Mouse (Mus musculus) MN1 (cell line): Measurements from ENCODE around the gene Tril.

Experiments
- DNase-seq: peaks from one replicate; pipeline ENCODE4 v3.0.0-alpha.2; 2016; ENCODE audit warnings: low spot score

The Tril gene

DNA sequence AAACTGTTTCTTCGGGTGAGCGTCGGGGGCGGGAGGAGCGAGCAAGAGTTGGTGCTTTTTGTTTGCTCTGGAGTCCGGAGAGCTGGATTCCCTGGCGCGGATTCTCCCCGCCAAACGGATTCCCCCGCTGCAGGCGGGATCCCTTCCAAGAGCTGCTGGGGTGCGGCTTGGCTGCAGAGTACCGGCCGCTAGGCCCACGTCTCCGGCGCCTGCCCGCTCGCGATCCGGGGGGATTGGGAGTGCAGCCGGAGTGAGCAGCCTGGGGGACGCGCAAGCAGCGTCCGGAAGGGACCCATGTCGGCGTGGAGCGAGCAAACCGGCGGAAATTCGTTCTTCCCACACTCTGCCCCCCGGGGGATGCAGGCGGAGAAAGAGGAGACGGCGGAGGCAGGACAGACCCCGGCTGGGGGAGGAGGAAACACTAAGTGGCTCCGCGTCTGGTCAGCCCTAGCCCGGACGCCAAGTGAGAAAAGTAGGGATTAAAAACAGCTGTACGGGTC is at the start of gene Tril:
TSS of gene Tril (minus strand) at position 345 of the 500 bp plus-strand sequence.
- DNase-seq, result no peak

DNA sequence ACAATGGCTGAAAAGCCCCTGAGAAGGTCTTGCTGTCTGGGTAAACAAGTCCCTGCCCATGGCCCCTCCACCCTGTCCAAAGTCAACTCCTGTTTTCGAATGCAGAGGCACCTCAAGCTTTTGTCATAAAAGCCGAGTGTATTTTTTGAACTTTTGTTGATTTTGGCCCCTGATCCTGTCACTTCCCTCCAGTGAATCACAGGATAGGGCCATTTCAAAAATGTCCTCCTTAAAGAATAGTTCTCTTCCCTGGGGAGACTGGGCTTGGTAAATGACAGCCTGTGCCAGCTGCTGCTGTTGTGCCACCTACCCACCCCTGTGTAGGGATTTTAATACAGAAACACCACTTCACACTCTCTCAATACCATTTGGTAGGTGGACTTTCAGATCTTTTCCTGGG is 42.4 kb upstream of the Tril start:
- DNase-seq, result no peak

DNA sequence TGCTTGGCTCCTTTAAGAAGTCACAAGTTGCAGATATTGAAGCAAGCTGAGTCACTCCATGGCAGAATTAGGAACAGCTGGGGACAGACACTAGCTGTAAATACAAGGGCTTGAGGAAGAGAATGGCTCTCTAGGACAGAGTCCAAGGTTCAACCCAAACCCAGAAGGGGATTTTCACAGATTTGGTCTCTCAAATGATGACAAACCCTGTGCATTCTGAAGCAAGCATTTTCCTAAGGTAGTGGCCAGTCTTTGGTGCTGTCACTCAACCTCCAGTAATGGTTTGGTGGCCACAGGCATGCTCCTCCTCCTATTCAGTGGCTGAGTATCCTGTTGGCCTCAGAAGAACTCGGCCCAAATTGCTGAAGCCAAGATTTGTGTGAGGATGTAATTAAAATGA is 38.5 kb upstream of the Tril start:
- DNase-seq, result no peak

DNA sequence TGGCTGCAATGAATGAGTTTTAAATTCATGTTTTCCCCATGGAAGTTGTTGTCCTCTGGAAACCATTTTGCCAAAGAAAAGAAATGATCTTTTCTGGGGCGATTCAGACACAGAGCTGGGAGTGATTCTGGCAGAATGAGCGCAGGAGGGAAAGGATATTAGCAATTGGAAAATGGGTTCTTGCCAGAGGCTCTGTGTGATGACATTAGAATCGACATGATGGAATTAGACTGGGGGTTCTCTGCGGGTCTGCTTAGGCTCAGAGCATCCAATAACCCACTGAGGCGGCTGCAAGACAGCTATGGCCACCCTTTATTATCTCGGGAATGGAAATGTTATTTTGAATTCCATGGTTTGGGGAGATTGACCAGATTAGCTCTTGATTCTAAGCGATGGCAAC is 37.2 kb upstream of the Tril start:
- DNase-seq, result peak; percentile 38

DNA sequence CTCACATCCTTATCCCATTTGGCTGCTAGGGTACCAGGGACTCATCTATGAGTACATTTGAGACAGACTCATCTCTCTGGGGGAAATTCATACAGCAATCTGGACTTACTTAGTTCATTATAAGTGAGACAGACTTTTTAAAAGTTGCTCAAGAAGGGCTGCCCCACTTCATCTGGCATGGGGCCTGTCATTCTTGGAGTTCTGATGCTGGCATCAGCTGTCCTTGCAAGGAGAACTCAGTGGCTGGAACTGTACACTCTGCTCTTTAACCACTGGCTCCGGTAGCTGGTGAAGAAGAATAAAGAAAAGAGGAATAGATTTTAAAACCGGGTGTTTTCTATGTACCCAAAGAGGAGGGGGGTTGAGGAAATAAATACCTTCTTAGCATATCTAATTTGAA is 36.1 kb upstream of the Tril start:
- DNase-seq, result no peak

DNA sequence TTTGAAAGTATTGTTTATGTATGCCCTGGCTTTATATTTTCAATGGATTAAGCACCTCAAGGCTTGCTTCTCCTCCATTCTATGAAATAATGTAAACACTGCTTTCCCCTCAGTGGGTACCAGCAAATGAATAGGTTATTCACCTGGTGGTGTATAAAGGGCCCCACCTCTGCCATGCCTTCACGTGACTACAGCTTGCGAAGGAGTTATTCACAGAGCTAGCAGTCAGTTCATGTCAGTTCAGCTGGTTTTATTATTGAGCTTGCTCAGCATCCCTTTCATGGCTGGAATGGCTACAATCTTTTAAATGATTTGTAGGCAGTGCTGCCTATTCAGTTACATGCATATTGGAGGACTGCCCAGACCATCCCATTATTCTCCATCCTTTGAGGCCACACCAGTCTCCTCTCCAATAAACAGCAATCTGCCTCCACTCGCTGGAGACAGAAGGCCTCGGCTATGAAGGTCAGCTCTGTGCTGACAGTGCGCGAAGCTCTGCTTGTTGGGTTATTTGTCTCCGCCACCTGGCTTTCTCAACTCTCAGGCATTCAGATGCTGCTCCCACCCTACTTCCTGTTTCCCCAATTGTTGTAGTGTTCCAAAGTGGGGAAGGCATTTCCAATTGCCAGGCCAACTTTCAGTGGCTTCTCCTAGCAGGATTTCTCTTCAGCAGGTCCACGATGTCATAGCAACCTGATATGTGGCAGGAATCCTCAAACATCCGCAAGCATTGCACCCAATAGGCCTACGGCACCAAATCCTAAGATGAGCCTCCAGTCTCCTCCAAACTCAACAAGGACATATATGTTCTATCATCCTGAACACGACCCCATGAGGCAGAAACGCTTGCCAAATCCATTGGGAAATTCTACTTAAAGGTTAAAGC is 34.6 kb upstream of the Tril start:
- no peak for DNase-seq

DNA sequence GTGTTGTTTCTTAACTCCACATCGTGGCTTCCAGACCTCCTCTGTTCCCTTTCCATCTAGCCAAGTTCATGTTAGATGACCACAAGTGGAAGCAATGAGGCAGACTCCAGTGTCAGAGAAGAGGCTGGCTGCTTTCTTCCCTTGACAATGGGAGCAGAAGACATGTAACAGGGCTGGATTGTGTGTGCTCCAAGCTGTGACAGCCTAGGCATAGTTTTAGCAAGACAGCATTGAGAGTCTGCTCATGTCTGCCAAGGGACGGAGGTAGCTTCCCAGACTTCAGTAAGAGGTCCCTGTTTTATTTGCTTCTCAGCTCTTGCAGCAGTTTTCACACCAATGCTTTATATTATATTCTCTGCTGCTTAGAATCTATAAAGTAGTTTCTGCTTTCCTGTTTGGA is 33.6 kb upstream of the Tril start:
- no peak for DNase-seq

DNA sequence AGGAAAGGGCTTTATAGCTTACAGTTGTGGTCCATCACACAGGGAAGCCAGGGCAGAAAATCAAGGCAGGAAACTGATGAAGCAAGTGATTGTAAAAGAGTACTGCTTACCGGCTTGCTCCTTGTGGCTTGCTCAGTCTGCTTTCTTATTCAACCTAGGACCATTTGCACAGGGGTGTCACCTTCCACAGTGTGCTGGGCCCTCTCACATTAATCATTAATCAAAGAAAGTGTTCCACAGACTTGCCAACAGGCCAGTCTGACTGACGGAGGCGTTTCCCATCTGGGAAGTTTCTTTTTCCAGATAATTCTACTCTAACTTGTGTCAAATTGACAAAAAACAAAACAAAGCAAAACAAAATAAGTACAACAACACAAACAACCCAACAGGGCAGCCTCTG is 32.9 kb upstream of the Tril start:
- no peak for DNase-seq

DNA sequence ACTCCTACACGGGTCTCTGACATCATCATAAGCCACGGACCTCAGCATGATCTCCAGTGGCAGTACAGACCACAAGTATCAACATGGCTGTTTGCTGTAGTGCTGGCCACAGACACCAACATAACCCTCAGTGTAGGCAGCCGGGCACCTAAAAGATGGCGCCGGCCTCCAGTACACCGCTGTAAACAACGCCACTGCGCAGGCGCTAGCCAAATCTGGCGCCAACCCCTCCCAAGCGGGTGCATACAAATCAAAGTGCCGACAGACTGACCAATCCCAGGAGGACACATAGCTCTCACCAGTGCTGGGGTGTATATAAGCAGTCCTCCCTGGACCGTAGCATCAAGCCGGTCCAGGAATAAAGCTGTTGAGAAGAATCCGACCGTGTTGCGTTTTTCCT is 24.0 kb upstream of the Tril start:
- no peak for DNase-seq

DNA sequence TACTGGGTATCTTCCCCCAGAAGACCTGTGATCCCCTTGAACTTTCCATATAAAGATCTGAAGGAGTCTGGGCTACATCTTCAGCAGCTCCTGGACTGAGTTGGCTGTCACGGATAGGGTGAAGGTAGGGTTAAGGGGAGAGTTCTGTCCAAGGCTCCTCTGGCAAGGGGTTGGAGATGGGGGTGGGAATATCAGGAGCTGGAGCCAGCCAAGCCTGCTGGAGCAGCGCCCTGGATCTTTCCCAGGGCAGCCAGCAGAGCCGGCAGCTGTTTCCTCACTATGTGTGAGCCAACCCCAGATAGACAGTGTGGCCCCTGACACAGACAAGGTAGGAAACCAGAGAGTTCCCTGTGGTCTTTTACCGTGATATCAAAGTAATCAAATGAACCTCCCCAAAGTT is 4.6 kb upstream of the Tril start:
- DNase-seq, result no peak

DNA sequence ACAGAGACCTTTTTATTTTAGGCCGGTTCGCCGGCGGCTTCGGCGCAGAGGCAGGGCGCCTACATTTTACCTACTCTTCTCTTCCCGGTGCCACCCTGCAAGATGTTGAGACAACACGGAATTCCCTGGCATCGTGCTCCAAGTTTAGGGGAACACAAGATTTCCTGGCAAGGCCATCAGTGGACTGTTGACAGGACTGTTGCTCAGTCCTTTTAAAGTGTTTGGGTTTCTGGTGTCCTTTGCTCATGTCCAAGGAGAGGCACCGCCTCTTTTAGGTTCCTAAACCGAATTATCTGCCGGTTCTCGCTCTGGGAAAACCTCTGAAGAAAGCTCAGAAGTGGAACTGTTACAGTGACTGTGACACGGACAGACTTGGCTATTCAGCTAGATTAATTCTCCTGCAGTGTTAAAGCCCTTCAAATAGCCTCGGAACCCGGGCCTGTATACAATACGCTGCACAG is 441 bp upstream of the Tril start:
- no peak for DNase-seq

DNA sequence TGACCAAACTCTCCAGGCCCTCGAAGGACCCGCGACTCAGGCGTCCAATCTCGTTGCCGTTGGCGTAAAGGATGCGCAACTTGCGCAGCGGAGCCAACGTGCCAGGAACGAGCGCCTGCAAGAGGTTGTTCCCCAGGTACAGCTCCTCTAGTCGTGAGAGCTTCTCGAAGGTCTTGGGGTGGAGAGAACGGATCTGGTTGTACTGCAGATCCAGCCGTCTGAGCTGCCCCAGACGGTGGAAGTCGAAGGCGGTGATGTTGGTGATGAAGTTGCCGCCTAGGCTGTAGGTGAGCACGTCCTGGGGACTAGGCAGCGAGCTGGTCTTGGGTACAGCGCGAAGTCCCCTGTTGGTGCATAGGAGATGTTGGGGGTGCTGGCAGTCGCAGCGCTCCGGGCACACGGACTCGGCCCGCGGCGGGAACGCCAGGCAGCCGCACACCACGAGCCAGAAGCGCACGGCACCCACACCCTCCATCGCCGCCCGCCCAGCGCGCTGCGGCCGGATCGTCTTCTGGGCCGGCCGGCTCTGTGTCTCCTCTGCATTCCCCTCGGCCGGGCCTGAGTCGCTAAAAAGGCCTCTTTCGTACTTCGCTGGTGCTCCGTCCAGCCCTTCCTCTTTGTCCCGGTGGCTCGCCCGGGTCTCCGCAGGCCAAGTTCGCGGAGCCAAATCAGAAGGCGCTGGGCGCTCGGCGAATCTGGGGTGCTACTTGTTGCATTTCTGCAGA is 707 bp downstream of the Tril start:
- no peak for DNase-seq

DNA sequence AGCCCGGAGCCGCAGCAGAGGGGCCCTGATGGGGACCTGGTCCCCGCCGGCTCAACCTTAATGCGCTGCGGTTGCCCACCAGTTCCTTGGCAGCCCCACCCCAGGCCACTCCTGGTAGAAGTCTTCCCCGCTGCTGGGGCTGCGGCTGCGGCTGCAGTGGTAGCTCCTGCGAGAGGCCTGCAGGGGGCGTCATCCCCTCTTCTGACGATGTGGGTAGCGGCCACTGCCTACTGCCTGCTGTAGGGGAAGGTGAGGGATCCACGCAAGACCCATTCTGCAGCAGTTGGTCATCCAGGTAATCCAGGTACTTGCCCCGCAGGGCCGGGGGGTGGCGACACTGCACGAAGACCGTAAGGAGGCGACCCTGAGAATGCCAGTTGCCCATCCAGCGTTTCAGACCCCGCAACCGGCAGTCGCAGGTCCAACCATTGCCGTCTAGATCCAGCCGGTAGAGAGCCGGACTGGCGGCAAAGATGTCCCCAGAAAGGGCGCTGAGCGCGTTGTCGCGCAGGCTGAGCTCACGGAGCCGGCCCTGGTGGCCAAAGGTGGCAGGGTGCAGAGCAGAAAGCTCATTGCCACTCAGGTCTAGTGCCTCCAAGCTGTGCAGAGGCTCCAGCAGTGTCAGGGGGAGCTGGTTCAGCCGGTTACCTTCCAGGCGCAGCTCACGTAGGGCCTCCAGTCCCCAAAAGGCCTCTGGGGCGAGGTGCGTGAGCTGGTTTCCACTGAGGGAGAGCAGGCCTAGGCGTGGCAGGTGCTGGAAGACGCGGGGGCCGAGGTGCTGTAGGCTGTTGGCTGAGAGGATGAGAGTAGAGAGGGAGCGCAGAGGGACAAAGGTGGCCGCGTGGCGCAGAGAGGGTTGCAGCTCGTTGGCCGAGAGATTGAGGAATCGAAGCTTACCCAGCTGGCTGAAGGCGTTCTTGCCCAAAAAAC is 1.6 kb downstream of the Tril start:
- no peak for DNase-seq

DNA sequence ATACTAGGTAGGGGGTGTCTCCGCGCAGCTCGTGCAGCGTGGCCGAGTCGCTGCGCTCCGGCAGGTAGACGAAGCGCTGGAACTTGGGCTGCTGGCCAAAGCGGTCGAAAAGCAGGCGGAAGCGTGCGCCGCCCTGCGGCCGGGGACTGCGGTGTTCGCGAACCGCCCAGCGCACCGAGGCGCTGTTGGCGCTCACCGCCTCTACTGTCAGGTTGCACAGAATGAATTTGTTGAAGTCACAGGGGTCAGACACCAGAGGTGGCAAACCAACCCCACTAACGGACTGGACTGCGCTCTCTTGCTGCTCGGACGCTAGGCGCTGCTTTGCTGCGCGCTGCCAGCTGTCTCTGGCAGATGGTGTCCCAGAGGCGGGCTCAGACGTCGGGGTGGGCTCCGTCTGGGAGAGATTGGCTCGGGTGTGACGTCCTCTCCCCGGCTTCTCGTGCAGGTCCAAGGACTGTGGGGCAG is 2.3 kb downstream of the Tril start:
- no peak for DNase-seq

DNA sequence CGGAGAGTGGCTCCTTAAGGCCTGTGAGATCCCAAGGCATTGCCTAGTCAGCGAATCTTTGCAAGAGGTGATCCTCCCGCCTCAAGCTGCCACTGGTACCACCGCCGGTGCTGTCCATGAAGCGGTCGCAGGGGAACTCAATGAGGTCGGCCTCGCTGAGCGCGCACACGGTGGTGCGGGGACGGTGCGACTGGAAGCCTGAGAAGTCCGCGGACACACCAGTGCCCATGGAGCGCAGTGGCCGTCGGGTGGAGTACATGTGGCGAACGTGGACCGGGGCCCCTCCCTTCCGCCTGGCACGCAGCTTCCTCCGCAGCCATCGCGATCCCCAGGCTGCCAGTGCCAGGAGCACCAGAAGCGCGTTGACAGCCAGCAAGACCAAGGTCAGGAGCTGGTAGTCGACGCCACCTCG is 2.9 kb downstream of the Tril start:
- DNase-seq, result no peak

DNA sequence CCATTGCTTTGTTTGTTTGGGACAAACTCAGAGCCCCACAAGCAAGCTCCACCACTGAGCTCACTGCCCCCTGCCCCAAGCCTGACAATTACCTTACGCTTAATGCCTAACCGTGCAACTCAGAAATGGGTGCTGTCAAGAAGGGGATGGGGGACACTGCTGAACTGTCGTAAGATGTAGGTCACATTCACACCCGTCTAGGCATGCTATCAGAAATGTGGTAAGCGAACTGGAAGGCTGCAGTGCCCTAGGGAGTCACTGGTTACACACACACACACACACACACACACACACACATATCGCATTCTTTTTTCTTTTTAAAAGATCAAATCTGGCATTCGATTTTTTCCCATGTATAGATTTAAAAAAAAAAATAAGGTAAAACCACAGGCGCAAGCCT is 4.0 kb downstream of the Tril start:
- no peak for DNase-seq

DNA sequence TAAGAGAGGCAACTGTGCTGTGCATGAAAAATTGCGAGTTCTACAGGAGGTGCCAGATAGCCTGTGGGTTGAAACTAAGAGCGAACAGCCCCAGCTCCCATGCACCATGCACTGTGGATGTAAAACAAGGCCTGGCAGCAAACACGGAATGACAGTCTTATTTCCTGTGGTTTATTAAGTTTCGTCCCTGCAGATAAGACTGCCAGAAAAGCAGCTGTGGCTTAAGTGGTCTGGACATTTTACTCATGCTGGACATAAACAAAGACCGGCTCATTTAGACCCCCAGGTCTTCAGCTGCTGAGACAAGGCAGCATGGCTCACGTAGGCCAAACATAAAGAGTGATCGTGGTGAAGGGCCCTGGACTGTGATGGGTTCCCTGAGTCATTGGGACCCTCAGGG is 4.9 kb downstream of the Tril start:
- peak; percentile 78 for DNase-seq

DNA sequence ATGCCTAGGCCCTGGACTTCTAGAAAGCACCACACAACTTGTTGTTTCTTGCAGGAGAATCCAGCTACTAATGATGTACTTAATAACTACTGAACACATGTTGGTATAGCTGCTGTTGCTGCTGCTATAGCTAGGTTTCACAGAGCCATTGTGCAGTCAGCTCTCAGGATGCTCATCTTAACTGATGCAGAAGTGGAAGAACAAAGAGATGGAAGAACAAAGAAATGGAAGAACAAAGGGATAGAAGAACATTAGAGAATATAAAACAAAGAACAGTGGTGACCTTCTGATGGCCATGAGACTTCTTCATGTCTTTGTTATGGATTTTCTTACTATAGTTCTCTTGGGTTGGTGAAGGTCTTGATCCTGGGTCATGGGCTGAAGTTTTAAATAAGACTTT is 6.4 kb downstream of the Tril start:
- DNase-seq, result no peak

DNA sequence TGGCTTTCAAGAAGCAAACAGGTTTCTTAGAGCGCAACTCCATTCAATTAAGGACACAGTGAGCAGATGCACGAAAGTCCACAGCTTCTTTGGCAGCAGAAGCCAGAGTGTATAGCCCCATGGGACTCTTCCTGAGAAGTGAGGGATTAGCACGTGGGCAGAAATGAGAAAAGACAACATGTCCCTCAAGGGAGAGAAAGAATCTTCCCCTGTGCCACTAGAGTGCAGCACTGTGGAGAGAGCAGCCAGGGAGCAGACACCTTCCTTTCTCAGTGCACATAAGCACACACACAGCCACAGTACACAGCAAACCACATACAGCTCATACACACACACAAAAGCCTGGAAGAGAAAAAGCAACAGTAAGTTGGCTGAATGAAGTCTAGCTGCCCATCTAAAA is 8.4 kb downstream of the Tril start:
- no peak for DNase-seq

DNA sequence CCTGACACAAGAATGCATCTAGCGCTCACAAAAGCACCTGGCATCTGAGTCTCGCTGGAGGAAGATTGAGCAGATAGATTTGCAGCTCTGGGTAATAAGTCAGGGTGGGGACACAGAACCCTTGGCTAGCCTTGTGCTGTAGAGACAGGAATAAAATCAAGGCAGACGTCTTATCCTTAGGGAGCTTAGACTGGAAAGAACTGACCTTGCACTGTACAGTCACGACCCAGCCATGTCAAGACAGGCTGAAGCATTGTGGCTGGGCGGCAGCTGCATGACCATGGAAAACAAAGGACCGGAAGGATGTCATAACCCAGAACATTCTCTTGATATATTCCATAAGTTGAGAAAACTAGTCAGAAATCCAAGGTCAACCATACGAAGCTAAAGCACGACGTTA is 11.8 kb downstream of the Tril start:
- DNase-seq, result no peak

DNA sequence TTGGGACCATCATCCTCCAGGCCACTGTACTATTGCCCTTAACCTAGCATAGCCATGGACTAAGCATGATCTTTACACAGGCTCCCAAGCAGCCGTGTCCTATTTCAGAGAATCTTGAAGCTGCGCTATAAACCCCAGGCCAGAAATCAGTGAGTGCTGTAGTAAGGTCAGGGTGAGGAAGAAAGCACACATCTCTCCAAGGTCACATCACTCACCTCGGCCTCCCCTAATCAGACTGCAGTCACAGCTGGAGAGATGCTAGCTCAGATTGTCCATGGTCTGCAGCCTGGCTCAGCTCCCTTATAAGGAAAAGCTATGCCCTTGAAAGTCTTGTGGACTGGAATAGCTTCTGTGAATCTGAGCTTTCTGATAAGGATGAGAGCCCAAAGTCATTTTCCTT is 13.4 kb downstream of the Tril start:
- no peak for DNase-seq

DNA sequence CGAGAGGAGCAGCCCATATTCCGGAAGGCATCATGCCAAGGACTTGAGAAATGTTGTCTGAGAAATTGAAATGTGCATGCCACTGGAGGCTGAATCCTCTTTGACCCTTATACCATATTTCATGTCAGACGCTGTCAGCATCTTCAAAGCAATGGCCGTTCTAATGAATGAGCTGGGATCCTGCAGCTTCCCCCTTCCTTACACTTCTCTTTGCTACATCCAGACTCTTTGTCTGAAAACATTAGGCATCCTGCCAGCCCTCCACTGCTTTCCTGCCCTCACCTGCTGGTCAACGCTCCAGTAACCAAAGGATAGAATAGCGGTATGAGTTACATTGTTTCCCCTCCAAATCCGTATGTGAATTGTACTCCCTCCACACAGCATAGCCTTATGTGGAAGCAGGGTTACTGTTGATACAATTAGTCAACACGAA is 14.0 kb downstream of the Tril start:
- DNase-seq, result no peak
